Mouse (Mus musculus) myocyte (in vitro differentiated cells): ENCODE results near the gene Gzme. TPM values are rescaled to one million over a fixed set of nuclear protein-coding genes. Genes with fewer than 3 reads are reported as not detected.
"Not testable (repeated sequence)": the region's sequence is repeated elsewhere in the genome, so short reads cannot be mapped to it uniquely, and the experiment has no call there.

Source experiments
- H3K27me3 ChIP-seq: one replicate; pipeline ENCODE4 v1.6.1; 2011; ENCODE audit not compliant: control insufficient read depth, insufficient read depth, insufficient read length
- H3K36me3 ChIP-seq: one replicate; pipeline ENCODE4 v1.6.1; 2011; ENCODE audit not compliant: control insufficient read depth, insufficient read depth
- H3K4me2 ChIP-seq: one replicate; pipeline ENCODE4 v1.6.1; 2011; ENCODE audit warnings: low read depth, control low read depth
- H3K4me3 ChIP-seq: one replicate; pipeline ENCODE4 v1.5.1; 2011; ENCODE audit warnings: mild to moderate bottlenecking, control low read depth, moderate library complexity
- H3K79me2 ChIP-seq: one replicate; pipeline ENCODE4 v1.6.1; 2011; ENCODE audit not compliant: control insufficient read depth, insufficient read depth
- H3ac ChIP-seq: one replicate; pipeline ENCODE4 v1.6.1; 2011; ENCODE audit not compliant: control insufficient read depth, insufficient read length
- CEBPB ChIP-seq: IDR thresholded peaks from 2 replicates; pipeline ENCODE4 v1.6.1; 2011; ENCODE audit warnings: mild to moderate bottlenecking, moderate library complexity; ENCODE audit not compliant: poor library complexity, insufficient read depth, severe bottlenecking
- E2F4 ChIP-seq: IDR thresholded peaks from one replicate; pipeline ENCODE4 v1.6.1; 2011; ENCODE audit warnings: mild to moderate bottlenecking, control low read depth, moderate library complexity; ENCODE audit not compliant: insufficient read depth
- MAX ChIP-seq: IDR thresholded peaks from one replicate; pipeline ENCODE4 v1.6.1; 2011; ENCODE audit warnings: low read depth, mild to moderate bottlenecking, control low read depth
- MYOD1 ChIP-seq, 3 experiments: IDR thresholded peaks; one replicate each; pipeline ENCODE4 v1.6.1; 2011; ENCODE audit warnings: control low read depth in 2 of 3, low read depth in 2 of 3, mild to moderate bottlenecking in 2 of 3, moderate library complexity in 1 of 3; ENCODE audit not compliant: insufficient read length in 2 of 3, control insufficient read depth in 1 of 3
- MYOG ChIP-seq, 3 experiments: IDR thresholded peaks; one replicate each; pipeline ENCODE4 v1.6.1; 2011; ENCODE audit warnings: control low read depth in 2 of 3, low read depth in 2 of 3, mild to moderate bottlenecking in 2 of 3; ENCODE audit not compliant: insufficient read length in 2 of 3, control insufficient read depth in 1 of 3, insufficient read depth in 1 of 3
- POLR2A ChIP-seq: IDR thresholded peaks from one replicate; pipeline ENCODE4 v1.6.1; 2011; ENCODE audit warnings: low read depth, mild to moderate bottlenecking, control low read depth, moderate library complexity; ENCODE audit not compliant: insufficient read length
- POLR2AphosphoS2 ChIP-seq: IDR thresholded peaks from one replicate; pipeline ENCODE4 v1.6.1; 2011; ENCODE audit warnings: low read depth, control low read depth; ENCODE audit not compliant: insufficient read length
- REST ChIP-seq: IDR thresholded peaks from one replicate; pipeline ENCODE4 v1.6.1; 2011; ENCODE audit warnings: mild to moderate bottlenecking, control low read depth, moderate library complexity; ENCODE audit not compliant: insufficient read depth, insufficient read length
- SRF ChIP-seq: IDR thresholded peaks from one replicate; pipeline ENCODE4 v1.6.1; 2011; ENCODE audit warnings: low read depth; ENCODE audit not compliant: control insufficient read depth, insufficient read length
- TCF12 ChIP-seq: IDR thresholded peaks from one replicate; pipeline ENCODE4 v1.6.1; 2011; ENCODE audit warnings: mild to moderate bottlenecking, control low read depth; ENCODE audit not compliant: poor library complexity, insufficient read depth, severe bottlenecking
- TCF3 ChIP-seq: IDR thresholded peaks from one replicate; pipeline ENCODE4 v1.6.1; 2011; ENCODE audit warnings: low read depth, control low read depth; ENCODE audit not compliant: insufficient read length
- USF1 ChIP-seq: IDR thresholded peaks from one replicate; pipeline ENCODE4 v1.6.1; 2011; ENCODE audit warnings: low read depth, mild to moderate bottlenecking, control low read depth, moderate library complexity
- polyA plus RNA-seq: library from polyadenylated mRNA; unstranded; fragments of >200 nt; fragmentation: generic; extraction: Trizol; gene quantifications from one replicate; pipeline ENCODE4 v1.2.1, GENCODE M21; 2012; ENCODE audit warnings: missing spikeins

Gene Gzme
- polyA plus RNA-seq, result 0.55 TPM

DNA sequence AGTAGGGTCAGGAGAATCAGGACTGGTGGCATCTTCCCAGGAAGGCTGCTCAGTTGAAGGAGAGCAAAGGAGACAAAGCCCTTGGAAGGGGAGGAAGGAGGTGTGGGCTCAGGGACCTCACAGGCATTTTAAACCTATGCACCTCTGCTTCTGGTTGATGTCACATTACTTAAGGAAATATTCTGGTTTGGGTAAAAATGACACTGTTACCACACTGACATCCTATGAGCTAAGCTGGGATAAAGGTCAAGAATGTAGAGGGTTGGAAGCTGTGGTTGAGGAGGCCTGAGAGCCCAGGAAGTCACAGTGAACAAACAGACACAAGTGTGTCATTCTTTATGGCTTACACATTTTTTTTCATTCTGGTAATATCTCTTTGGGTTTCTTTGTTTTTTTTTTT lies at the start of gene Gzme:
Gzme (minus strand) TSS at position 101 of the 400 bp plus-strand sequence.
- no peak within 1 kb of the TSS for H3K4me2 ChIP-seq
- no peaks in the 10 kb centered on the region for H3K79me2 ChIP-seq
- no peaks in the 10 kb centered on the region for H3K36me3 ChIP-seq
- no peak within 1 kb of the TSS for H3K4me3 ChIP-seq
- no peak within 1 kb of the TSS for H3ac ChIP-seq
- no peaks in the 10 kb centered on the region for H3K27me3 ChIP-seq
- TF ChIP-seq USF1 (no peak), MYOD1 (IDR thresholded peaks at IDR 0.05; ENCODE audit: control insufficient read depth in 1 of 3, insufficient read length in 2 of 3, low read depth in 2 of 3) (no peak)

DNA sequence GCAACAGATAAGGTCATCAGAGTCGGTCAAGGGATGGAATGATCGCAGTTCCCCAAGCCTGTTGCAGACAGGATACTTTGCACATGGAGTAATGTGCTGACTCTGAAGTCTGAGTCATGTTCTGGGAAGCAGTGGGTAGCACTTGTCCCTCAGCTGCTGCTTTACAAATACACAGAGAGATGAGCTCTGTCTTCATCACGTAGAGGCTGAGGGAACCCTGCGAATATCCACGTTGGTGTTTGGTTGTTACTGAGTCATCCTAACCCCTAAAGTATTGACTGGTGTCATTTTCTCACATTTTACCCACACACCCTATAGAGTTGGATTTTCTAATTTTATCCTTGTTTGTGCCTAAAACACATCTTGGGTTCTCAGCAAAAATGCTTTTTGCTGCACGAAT lies 47.6 kb upstream of the Gzme start:
- TF ChIP-seq E2F4 (no peak), POLR2A (no peak)
- H3K36me3 ChIP-seq, result no peaks in the 10 kb centered on the region
- H3K4me3 ChIP-seq, result no peak overlapping the region
- H3K79me2 ChIP-seq, result no peaks in the 10 kb centered on the region
- H3K4me2 ChIP-seq, result no peak overlapping the region
- H3K27me3 ChIP-seq, result no peaks in the 10 kb centered on the region
- no peak overlapping the region for H3ac ChIP-seq

DNA sequence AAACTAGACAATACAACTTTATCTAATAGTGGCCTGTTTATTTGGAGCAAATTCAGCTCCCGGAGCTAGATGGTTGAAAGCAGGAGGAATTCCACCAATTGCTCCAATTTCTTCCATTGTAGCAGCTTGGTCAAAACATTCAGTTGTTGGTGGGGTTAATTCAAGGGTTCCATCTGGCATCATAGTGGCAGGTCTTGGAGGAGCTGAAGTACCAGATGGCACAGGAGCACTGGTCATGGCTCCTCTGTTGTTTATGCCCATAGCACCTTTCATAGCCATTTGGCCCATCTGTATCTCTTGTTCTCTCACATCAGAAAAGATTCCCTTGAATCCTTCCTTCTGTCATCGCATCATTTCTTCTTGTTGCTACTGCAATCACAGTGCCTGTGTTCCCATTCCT lies 41.7 kb upstream of the Gzme start:
- Histone ChIP-seq H3K4me3 (no peak overlapping the region), H3K4me2 (no peak overlapping the region), H3K27me3 (peaks cover 4% of the 10 kb centered on the region), H3K79me2 (no peaks in the 10 kb centered on the region), H3ac (no peak overlapping the region), H3K36me3 (no peaks in the 10 kb centered on the region)
- TF ChIP-seq E2F4 (no peak), CEBPB (no peak), MYOG (IDR thresholded peaks at IDR 0.05; ENCODE audit: control insufficient read depth in 1 of 3, insufficient read depth in 1 of 3, insufficient read length in 2 of 3, low read depth in 2 of 3) (no peak), SRF (no peak), MYOD1 (IDR thresholded peaks at IDR 0.05; ENCODE audit: control insufficient read depth in 1 of 3, insufficient read length in 2 of 3, low read depth in 2 of 3) (no peak), TCF3 (no peak), POLR2AphosphoS2 (no peak), REST (no peak), POLR2A (no peak), TCF12 (no peak), USF1 (no peak), MAX (no peak)

DNA sequence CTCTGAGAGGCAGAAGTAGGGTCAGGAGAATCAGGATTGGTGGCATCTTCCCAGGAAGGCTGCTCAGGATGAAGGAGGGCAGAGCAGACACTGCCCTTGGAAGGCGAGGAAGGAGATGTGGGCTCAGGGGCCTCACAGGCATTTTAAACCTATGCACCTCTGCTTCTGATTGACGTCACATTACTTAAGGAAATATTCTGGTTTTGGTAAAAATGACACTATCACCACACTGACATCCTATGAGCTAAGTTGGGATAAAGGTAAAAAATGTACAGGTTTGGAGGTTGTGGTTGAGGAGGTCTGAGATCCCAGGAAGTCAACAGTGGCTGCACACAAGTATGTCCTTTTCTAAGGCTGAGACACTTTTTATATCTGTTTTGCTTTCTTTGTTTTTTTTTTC lies 39.1 kb upstream of the Gzme start, which contains the start of gene Gzmg:
Gzmg (minus strand) TSS at position 101 of the 400 bp plus-strand sequence.
- H3K27me3 ChIP-seq, H3K4me2 ChIP-seq, H3K4me3 ChIP-seq, H3K36me3 ChIP-seq, H3ac ChIP-seq, H3K79me2 ChIP-seq: not testable (repeated sequence)

DNA sequence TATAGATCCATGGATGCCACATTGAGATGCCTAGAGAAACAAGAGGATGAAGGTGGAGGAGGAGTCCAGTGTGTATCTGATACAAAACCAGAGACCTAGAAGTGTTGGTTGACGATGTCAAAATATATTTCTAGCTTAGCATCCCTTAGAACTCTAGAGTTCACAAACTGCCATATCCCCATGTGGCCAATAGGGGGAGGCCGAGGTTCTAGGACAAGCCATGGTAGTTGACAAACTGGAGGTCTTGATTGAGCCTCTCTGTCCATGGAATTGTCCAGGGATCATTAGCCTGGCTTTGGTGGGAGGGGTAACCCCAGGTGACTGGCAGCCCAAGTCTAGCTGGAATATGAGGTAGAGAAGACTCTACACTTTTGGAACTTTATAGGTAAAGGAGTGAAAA lies 34.9 kb upstream of the Gzme start:
- Histone ChIP-seq H3K36me3 (no peaks in the 10 kb centered on the region), H3ac (no peak overlapping the region), H3K27me3 (peaks cover 4% of the 10 kb centered on the region), H3K79me2 (no peaks in the 10 kb centered on the region), H3K4me2 (no peak overlapping the region), H3K4me3 (no peak overlapping the region)
- TF ChIP-seq SRF (no peak), E2F4 (no peak), MAX (no peak), POLR2A (no peak), MYOG (IDR thresholded peaks at IDR 0.05; ENCODE audit: control insufficient read depth in 1 of 3, insufficient read depth in 1 of 3, insufficient read length in 2 of 3, low read depth in 2 of 3) (no peak), REST (no peak), POLR2AphosphoS2 (no peak), USF1 (no peak), TCF3 (no peak), MYOD1 (IDR thresholded peaks at IDR 0.05; ENCODE audit: control insufficient read depth in 1 of 3, insufficient read length in 2 of 3, low read depth in 2 of 3) (no peak)

DNA sequence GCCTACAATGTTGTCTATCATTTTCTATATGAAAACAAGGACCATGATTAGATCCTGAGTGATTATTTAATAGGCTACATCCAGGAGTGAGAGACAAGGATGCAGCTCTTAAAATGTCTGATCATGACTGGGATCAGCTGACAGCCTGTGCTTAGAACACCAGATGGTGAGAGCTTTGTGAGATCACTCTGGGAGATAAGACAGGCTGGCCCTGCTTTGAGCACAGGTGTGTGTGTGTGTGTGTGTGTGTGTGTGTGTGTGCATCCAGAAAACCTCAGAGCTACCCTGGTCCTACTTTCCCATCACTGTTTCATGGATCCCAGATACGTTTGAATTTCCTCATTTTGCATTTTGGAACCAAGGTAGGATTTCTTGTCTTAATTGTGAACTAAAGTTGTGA lies 13.2 kb upstream of the Gzme start:
- H3K4me3 ChIP-seq, H3K36me3 ChIP-seq: not testable (repeated sequence)

DNA sequence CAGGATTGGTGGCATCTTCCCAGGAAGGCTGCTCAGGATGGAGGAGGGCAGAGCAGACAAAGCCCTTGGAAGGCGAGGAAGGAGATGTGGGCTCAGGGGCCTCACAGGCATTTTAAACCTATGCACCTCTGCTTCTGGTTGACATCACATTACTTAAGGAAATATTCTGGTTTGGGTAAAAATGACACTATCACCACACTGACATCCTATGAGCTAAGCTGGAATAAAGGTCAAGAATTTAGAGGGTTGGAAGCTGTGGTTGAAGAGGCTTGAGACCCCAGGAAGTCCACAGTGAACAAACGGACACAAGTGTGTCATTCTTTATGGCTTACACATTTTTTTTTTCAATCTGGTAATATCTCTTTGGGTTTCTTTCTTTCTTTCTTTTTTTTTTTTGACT lies 12.1 kb upstream of the Gzme start, which contains the start of gene Gzmd:
Gzmd (minus strand) TSS at position 101 of the 400 bp plus-strand sequence.
- not testable (repeated sequence) for H3K79me2 ChIP-seq, H3K27me3 ChIP-seq, H3K36me3 ChIP-seq

More for the DNA sequence above, 13.2 kb upstream of the Gzme start:
- not testable (repeated sequence) for H3K4me2 ChIP-seq, H3ac ChIP-seq, H3K79me2 ChIP-seq, H3K27me3 ChIP-seq

More for the DNA sequence above, 12.1 kb upstream of the Gzme start, which contains the start of gene Gzmd:
- not testable (repeated sequence) for H3K4me2 ChIP-seq, H3K4me3 ChIP-seq, H3ac ChIP-seq
